Mouse (Mus musculus): Measurements from ENCODE around the gene Pkp4. TPM values are rescaled to one million over a fixed set of nuclear protein-coding genes. Genes with fewer than 3 reads are reported as not detected.

Pkp4 gene
- polyA plus RNA-seq, 1 experiment: 21.9 TPM

DNA sequence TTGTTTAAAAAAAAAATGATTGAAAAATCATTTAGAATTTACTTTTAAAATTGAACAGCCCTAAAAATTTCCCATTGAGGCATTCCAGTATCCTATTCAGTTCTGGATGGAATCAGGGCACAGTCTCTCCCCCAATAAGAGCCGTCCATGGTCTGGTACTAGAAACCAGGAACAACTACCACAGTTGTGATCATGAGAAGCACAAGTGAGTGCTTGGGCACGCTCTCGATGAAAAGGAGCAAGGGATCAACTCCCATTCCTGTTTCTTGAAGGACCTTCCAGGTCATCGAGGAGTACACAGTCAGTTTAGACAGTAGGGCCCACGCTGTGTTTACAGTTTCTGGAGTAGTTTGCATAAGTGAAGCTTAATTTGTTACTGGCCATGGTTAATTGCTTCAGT is 123.6 kb downstream of the Pkp4 start:
- no peak overlapping the region for H3K27ac ChIP-seq (ENCODE audit: insufficient read depth, low read length)
- no peak for DNase-seq (ENCODE audit: low read depth in 1 of 2, low spot score in 2 of 2)
- TF ChIP-seq POLR2A (IDR thresholded peaks at IDR 0.05; ENCODE audit: low read depth, low read length) (no peak), CTCF (IDR thresholded peaks at IDR 0.05; ENCODE audit: extremely low read depth, insufficient read depth, insufficient read length, insufficient replicate concordance) (no peak)
- no peaks in the 10 kb centered on the region for H3K36me3 ChIP-seq (ENCODE audit: control insufficient read depth, insufficient read depth, low read length)
- 90% methylated on average over 5 of the region's 5 CpGs for WGBS
- H3K4me3 ChIP-seq (ENCODE audit: extremely low read depth, insufficient read depth, insufficient read length): no peak overlapping the region
- H3K27me3 ChIP-seq (ENCODE audit: control insufficient read depth, insufficient read depth, low read length): no peaks in the 10 kb centered on the region
- H3K4me1 ChIP-seq (ENCODE audit: control insufficient read depth, insufficient read depth, insufficient read length): no peaks in the 10 kb centered on the region; the same call in 1 of the 2 replicates

DNA sequence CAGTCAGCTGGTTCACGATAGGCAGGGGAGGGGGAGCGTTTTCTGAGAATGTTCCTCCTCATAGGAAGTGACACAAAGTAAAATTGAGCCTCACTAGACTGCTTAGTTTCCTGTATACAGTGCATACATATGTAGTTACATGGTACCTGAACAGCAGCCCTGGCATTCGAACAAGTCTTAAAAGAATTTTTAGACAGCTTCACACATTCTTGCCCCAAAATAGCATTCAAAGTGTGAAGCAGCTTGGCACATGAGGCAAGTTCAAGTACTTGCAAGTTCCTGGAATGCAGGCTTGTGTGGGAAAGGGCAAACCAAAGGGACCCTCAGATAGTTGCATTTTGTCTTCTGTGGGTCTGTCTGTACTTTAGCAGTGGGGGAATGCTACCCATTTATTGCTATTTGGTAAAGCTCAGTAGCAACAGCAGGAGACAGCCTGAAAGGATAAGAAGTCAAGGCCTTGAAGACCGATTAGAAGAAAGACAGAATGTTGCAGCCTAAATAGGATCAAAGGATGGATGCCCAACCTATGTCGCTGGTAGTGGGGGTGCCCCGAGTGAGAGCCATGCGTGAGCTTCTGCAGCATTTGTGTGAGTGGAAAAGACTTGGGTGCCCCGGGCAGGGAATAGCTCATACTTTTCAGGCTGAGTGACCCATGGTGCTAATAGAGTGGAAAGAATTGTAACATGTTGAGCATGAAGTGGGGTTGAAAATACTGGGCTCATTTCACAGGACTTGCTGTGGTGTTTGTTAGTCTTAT is 124.3 kb downstream of the Pkp4 start:
- WGBS: 71% methylated on average over 8 of the region's 8 CpGs
- no peak overlapping the region for H3K4me3 ChIP-seq (ENCODE audit: extremely low read depth, insufficient read depth, insufficient read length)
- H3K4me1 ChIP-seq (ENCODE audit: control insufficient read depth, insufficient read depth, insufficient read length): no peaks in the 10 kb centered on the region; the same call in 1 of the 2 replicates

GRCm38 (mm10) chr2:59285581-59285980 is 124.9 kb downstream of the Pkp4 start:
- TF ChIP-seq POLR2A (IDR thresholded peaks at IDR 0.05; ENCODE audit: low read depth, low read length) (no peak), CTCF (IDR thresholded peaks at IDR 0.05; ENCODE audit: extremely low read depth, insufficient read depth, insufficient read length, insufficient replicate concordance) (no peak)
- WGBS: 74% methylated on average over 1 of the region's 1 CpGs
- Histone ChIP-seq H3K4me1 (ENCODE audit: control insufficient read depth, insufficient read depth, insufficient read length) (no peaks in the 10 kb centered on the region; the same call in 1 of the 2 replicates), H3K27ac (ENCODE audit: insufficient read depth, low read length) (no peak overlapping the region), H3K36me3 (ENCODE audit: control insufficient read depth, insufficient read depth, low read length) (no peaks in the 10 kb centered on the region), H3K27me3 (ENCODE audit: control insufficient read depth, insufficient read depth, low read length) (no peaks in the 10 kb centered on the region), H3K4me3 (ENCODE audit: extremely low read depth, insufficient read depth, insufficient read length) (no peak overlapping the region)
- DNase-seq (ENCODE audit: low read depth in 1 of 2, low spot score in 2 of 2): no peak

More for the DNA sequence above, 124.3 kb downstream of the Pkp4 start:
- Histone ChIP-seq H3K27me3 (ENCODE audit: control insufficient read depth, insufficient read depth, low read length) (no peaks in the 10 kb centered on the region), H3K27ac (ENCODE audit: insufficient read depth, low read length) (no peak overlapping the region), H3K36me3 (ENCODE audit: control insufficient read depth, insufficient read depth, low read length) (no peaks in the 10 kb centered on the region)
- no peak for DNase-seq (ENCODE audit: low read depth in 1 of 2, low spot score in 2 of 2)
- TF ChIP-seq CTCF (IDR thresholded peaks at IDR 0.05; ENCODE audit: extremely low read depth, insufficient read depth, insufficient read length, insufficient replicate concordance): no peak
- no peak for TF ChIP-seq POLR2A (IDR thresholded peaks at IDR 0.05; ENCODE audit: low read depth, low read length)

GRCm38 (mm10) chr2:59286247-59286646 is 125.6 kb downstream of the Pkp4 start:
- WGBS: 86% methylated on average over 9 of the region's 9 CpGs
- Histone ChIP-seq H3K36me3 (ENCODE audit: control insufficient read depth, insufficient read depth, low read length) (no peaks in the 10 kb centered on the region), H3K4me1 (ENCODE audit: control insufficient read depth, insufficient read depth, insufficient read length) (no peaks in the 10 kb centered on the region; the same call in 1 of the 2 replicates), H3K27me3 (ENCODE audit: control insufficient read depth, insufficient read depth, low read length) (no peaks in the 10 kb centered on the region), H3K27ac (ENCODE audit: insufficient read depth, low read length) (no peak overlapping the region), H3K4me3 (ENCODE audit: extremely low read depth, insufficient read depth, insufficient read length) (no peak overlapping the region)
- DNase-seq (ENCODE audit: low read depth in 1 of 2, low spot score in 2 of 2): no peak
- TF ChIP-seq CTCF (IDR thresholded peaks at IDR 0.05; ENCODE audit: extremely low read depth, insufficient read depth, insufficient read length, insufficient replicate concordance) (no peak), POLR2A (IDR thresholded peaks at IDR 0.05; ENCODE audit: low read depth, low read length) (no peak)

GRCm38 (mm10) chr2:59287630-59288029 is 127.0 kb downstream of the Pkp4 start:
- H3K4me1 ChIP-seq (ENCODE audit: control insufficient read depth, insufficient read depth, insufficient read length): no peaks in the 10 kb centered on the region; the same call in 1 of the 2 replicates
- H3K27ac ChIP-seq (ENCODE audit: insufficient read depth, low read length): no peak overlapping the region
- DNase-seq (ENCODE audit: low read depth in 1 of 2, low spot score in 2 of 2): no peak
- no peaks in the 10 kb centered on the region for H3K27me3 ChIP-seq (ENCODE audit: control insufficient read depth, insufficient read depth, low read length)
- 81% methylated on average over 8 of the region's 8 CpGs for WGBS
- TF ChIP-seq CTCF (IDR thresholded peaks at IDR 0.05; ENCODE audit: extremely low read depth, insufficient read depth, insufficient read length, insufficient replicate concordance) (no peak), POLR2A (IDR thresholded peaks at IDR 0.05; ENCODE audit: low read depth, low read length) (no peak)
- no peak overlapping the region for H3K4me3 ChIP-seq (ENCODE audit: extremely low read depth, insufficient read depth, insufficient read length)
- H3K36me3 ChIP-seq (ENCODE audit: control insufficient read depth, insufficient read depth, low read length): no peaks in the 10 kb centered on the region

DNA sequence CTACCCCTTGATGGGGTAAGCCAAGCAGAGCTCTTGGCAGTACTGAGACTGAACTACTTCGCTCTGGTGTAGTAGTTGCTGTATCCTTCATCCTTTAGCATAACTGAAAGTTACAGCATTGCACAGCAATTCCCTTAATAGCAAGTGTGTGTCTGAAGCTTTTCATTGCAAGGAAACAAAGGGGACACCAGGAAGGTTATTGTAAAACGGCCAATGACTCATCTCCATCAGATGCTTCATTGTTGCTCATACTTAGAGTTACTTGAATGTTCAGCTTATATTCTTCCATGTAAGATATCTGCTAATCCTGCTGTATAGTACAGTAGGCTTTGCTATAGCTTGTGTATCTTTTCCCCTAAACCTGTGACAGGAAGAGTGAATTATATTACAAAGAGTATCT is 128.8 kb downstream of the Pkp4 start:
- Histone ChIP-seq H3K4me3 (ENCODE audit: extremely low read depth, insufficient read depth, insufficient read length) (no peak overlapping the region), H3K4me1 (ENCODE audit: control insufficient read depth, insufficient read depth, insufficient read length) (no peaks in the 10 kb centered on the region; the same call in 1 of the 2 replicates), H3K36me3 (ENCODE audit: control insufficient read depth, insufficient read depth, low read length) (no peaks in the 10 kb centered on the region), H3K27ac (ENCODE audit: insufficient read depth, low read length) (no peak overlapping the region), H3K27me3 (ENCODE audit: control insufficient read depth, insufficient read depth, low read length) (no peaks in the 10 kb centered on the region)
- 89% methylated on average over 2 of the region's 2 CpGs for WGBS
- TF ChIP-seq CTCF (IDR thresholded peaks at IDR 0.05; ENCODE audit: extremely low read depth, insufficient read depth, insufficient read length, insufficient replicate concordance) (no peak), POLR2A (IDR thresholded peaks at IDR 0.05; ENCODE audit: low read depth, low read length) (no peak)
- no peak for DNase-seq (ENCODE audit: low read depth in 1 of 2, low spot score in 2 of 2)

GRCm38 (mm10) chr2:59290391-59290790 is 129.7 kb downstream of the Pkp4 start:
- Histone ChIP-seq H3K27me3 (ENCODE audit: control insufficient read depth, insufficient read depth, low read length) (no peaks in the 10 kb centered on the region), H3K27ac (ENCODE audit: insufficient read depth, low read length) (no peak overlapping the region), H3K4me1 (ENCODE audit: control insufficient read depth, insufficient read depth, insufficient read length) (no peaks in the 10 kb centered on the region; the same call in 1 of the 2 replicates), H3K36me3 (ENCODE audit: control insufficient read depth, insufficient read depth, low read length) (no peaks in the 10 kb centered on the region), H3K4me3 (ENCODE audit: extremely low read depth, insufficient read depth, insufficient read length) (no peak overlapping the region)
- no peak for DNase-seq (ENCODE audit: low read depth in 1 of 2, low spot score in 2 of 2)
- WGBS: 92% methylated on average over 3 of the region's 3 CpGs
- TF ChIP-seq CTCF (IDR thresholded peaks at IDR 0.05; ENCODE audit: extremely low read depth, insufficient read depth, insufficient read length, insufficient replicate concordance) (no peak), POLR2A (IDR thresholded peaks at IDR 0.05; ENCODE audit: low read depth, low read length) (no peak)

All from spleen, adult 2 months (tissue).